Mouse (Mus musculus) megakaryocyte, embryonic 14.5 days (primary cell): Measurements from ENCODE around the gene Ccser2.

Experiments used
- FLI1 ChIP-seq: IDR thresholded peaks from 2 replicates; pipeline ENCODE4 v1.6.1; 2012; ENCODE audit warnings: low read length, inconsistent platforms, mixed read lengths
- GATA1 ChIP-seq: IDR thresholded peaks from 3 replicates; pipeline ENCODE4 v1.6.1; 2012; ENCODE audit warnings: mixed read lengths, low read length, inconsistent platforms, borderline replicate concordance

DNA sequence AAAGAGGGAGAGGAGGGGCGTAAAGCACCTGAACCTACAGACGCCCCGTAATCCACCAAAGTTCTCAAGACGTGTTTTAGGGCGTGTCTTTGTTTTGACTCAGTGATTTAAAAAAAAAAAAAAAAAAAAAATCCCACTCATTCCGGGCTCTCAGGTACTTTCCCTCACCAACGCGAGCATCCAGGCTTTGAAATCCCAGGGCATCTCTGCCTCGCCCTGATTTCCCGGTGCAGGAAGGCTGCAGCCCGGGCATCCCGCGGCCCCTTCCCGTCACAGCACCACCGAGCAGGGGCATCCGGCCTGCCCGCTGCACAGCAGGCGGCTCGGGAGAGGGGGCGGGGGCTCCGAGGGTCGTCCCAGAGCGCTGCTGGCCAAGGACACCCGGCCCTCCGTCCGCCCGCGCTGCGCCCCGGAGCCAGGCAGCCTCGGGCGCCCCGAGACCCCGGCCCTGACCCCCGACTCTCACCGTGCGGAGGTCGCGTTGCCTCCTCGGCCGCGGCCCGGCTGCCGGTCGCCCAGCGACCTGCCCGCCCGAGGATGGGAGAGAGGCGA, 425 bp downstream of the Ccser2 start:
- TF ChIP-seq GATA1 (no peak), FLI1 (no peak)
